Mouse (Mus musculus) cerebellum, adult 2 months (tissue): ENCODE data around the gene Pnrc1.
"Not testable (repeated sequence)": the region's sequence is repeated elsewhere in the genome, so short reads cannot be mapped to it uniquely, and the experiment has no call there.

Source experiments
- CTCF ChIP-seq: fragments of 200-500 bp; IDR thresholded peaks from 2 replicates; pipeline ENCODE4 v1.5.1; 2011; ENCODE audit warnings: low read depth, mild to moderate bottlenecking, control low read depth, low read length, moderate library complexity, borderline replicate concordance; ENCODE audit not compliant: insufficient read depth
- POLR2A ChIP-seq: fragments of 200-500 bp; IDR thresholded peaks from 2 replicates; pipeline ENCODE4 v1.6.1; 2011; ENCODE audit warnings: low read length, control low read depth, borderline replicate concordance; ENCODE audit not compliant: insufficient read depth

DNA sequence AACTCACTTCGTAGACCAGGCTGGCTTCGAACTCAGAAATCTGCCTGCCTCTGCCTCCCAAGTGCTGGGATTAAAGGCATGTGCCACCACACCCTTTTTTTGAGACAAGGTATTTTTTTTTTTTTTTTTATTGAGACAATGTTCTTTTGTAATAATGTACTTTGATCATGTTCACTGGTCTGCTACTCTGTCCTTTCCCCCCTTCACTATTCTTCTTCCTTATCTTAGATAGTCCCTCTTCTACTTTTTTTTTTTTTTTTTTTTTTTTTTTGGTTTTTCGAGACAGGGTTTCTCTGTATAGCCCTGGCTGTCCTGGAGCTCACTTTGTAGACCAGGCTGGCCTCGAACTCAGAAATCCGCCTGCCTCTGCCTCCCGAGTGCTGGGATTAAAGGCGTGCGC lies 24.2 kb upstream of the Pnrc1 start:
- not testable (repeated sequence) for TF ChIP-seq POLR2A, CTCF
